Mouse (Mus musculus) forebrain, embryonic 13.5 days (tissue): ENCODE results near the gene Smurf1. TPM values are rescaled to one million over a fixed set of nuclear protein-coding genes. Genes with fewer than 3 reads are reported as not detected.

Experiments used
- ATAC-seq: fragments of 200-750 bp; cut with Nextera tagmentation; 2 replicates; pipeline ENCODE4 v1.8.0; 2017
- H3K27ac ChIP-seq: fragments of 300-500 bp; sonication (generic); 2 replicates; pipeline ENCODE4 v1.5.1; 2015; ENCODE audit warnings: inconsistent platforms, mild to moderate bottlenecking, moderate library complexity
- H3K27me3 ChIP-seq: fragments of 300-500 bp; sonication (generic); 2 replicates; pipeline ENCODE4 v1.6.1; 2015; ENCODE audit warnings: mild to moderate bottlenecking, inconsistent platforms
- H3K36me3 ChIP-seq: fragments of 300-500 bp; sonication (generic); 2 replicates; pipeline ENCODE4 v1.6.1; 2015; ENCODE audit warnings: mild to moderate bottlenecking, inconsistent platforms; ENCODE audit not compliant: poor library complexity, severe bottlenecking
- H3K4me1 ChIP-seq: fragments of 300-500 bp; sonication (generic); 2 replicates; pipeline ENCODE4 v1.6.1; 2015; ENCODE audit warnings: inconsistent platforms
- H3K4me2 ChIP-seq: fragments of 300-500 bp; sonication (generic); 2 replicates; pipeline ENCODE4 v1.6.1; 2015; ENCODE audit warnings: inconsistent platforms, mild to moderate bottlenecking, moderate library complexity
- H3K4me3 ChIP-seq: fragments of 300-500 bp; sonication (generic); 2 replicates; pipeline ENCODE4 v1.5.1; 2015; ENCODE audit warnings: mild to moderate bottlenecking, inconsistent platforms
- H3K9ac ChIP-seq: fragments of 300-500 bp; sonication (generic); 2 replicates; pipeline ENCODE4 v1.6.1; 2015; ENCODE audit warnings: mild to moderate bottlenecking, inconsistent platforms
- H3K9me3 ChIP-seq: fragments of 300-500 bp; sonication (generic); replicated peaks from 2 replicates; pipeline ENCODE4 v1.6.1; 2016; ENCODE audit warnings: inconsistent platforms
- WGBS: fragments of 180-500 bp; shearing (Covaris S2); methylation state at CpG from one replicate; pipeline ENCODE4 v1.1.7; 2015; 5-methylcytosine and 5-hydroxymethylcytosine counted together
- microRNA-seq: library from miRNA; unstranded; fragments of <30 nt; microRNA quantifications from one replicate; pipeline ENCODE4, GENCODE M21; 2016
- polyA plus RNA-seq: library from polyadenylated mRNA; unstranded; fragments of >200 nt; fragmentation: Nextera tagmentation; extraction: Ambion mirVana; gene quantifications from 2 replicates; pipeline ENCODE4 v1.2.1, GENCODE M21; 2015

The Smurf1 gene
- polyA plus RNA-seq, 1 experiment from 2014 or later: 16.8 TPM

GRCm38 (mm10) chr5:144853931-144854330 is 111.7 kb downstream of the Smurf1 start:
- ATAC-seq: no peak
- H3K4me1 ChIP-seq: no peaks in the 10 kb centered on the region
- peaks cover 96% of the 10 kb centered on the region for H3K36me3 ChIP-seq
- no peaks in the 10 kb centered on the region for H3K9me3 ChIP-seq
- no peak overlapping the region for H3K27ac ChIP-seq
- H3K4me2 ChIP-seq: no peak overlapping the region
- no peak overlapping the region for H3K4me3 ChIP-seq
- WGBS: 90% methylated on average over 5 of the region's 5 CpGs
- no peak overlapping the region for H3K9ac ChIP-seq
- no peaks in the 10 kb centered on the region for H3K27me3 ChIP-seq

GRCm38 (mm10) chr5:144851820-144852219 is 113.8 kb downstream of the Smurf1 start:
- H3K36me3 ChIP-seq: peaks cover 97% of the 10 kb centered on the region
- no peak for ATAC-seq
- 95% methylated on average over 3 of the region's 3 CpGs for WGBS

GRCm38 (mm10) chr5:144849932-144850331 is 115.7 kb downstream of the Smurf1 start:
- no peaks in the 10 kb centered on the region for H3K4me1 ChIP-seq
- H3K4me2 ChIP-seq: no peak overlapping the region
- no peak overlapping the region for H3K27ac ChIP-seq
- H3K27me3 ChIP-seq: no peaks in the 10 kb centered on the region
- H3K9ac ChIP-seq: no peak overlapping the region
- 94% methylated on average over 10 of the region's 10 CpGs for WGBS
- H3K4me3 ChIP-seq: no peak overlapping the region
- H3K36me3 ChIP-seq: peaks cover 100% of the 10 kb centered on the region
- no peaks in the 10 kb centered on the region for H3K9me3 ChIP-seq
- no peak for ATAC-seq

More at GRCm38 (mm10) chr5:144851820-144852219, 113.8 kb downstream of the Smurf1 start:
- no peak overlapping the region for H3K9ac ChIP-seq
- H3K4me3 ChIP-seq: no peak overlapping the region
- H3K4me1 ChIP-seq: no peaks in the 10 kb centered on the region
- no peaks in the 10 kb centered on the region for H3K27me3 ChIP-seq
- no peaks in the 10 kb centered on the region for H3K9me3 ChIP-seq
- H3K27ac ChIP-seq: no peak overlapping the region
- no peak overlapping the region for H3K4me2 ChIP-seq

- Histone ChIP-seq H3K4me2 (no peak overlapping the region), H3K4me1 (no peaks in the 10 kb centered on the region), H3K9ac (no peak overlapping the region), H3K27me3 (no peaks in the 10 kb centered on the region), H3K27ac (no peak overlapping the region), H3K9me3 (no peaks in the 10 kb centered on the region), H3K4me3 (no peak overlapping the region), H3K36me3 (peaks cover 100% of the 10 kb centered on the region)
- 68% methylated on average over 5 of the region's 5 CpGs for WGBS
- no peak for ATAC-seq
Observed at GRCm38 (mm10) chr5:144848735-144849134, 116.9 kb downstream of the Smurf1 start.

GRCm38 (mm10) chr5:144845352-144845751 is 120.3 kb downstream of the Smurf1 start:
- 97% methylated on average over 20 of the region's 20 CpGs for WGBS
- H3K27me3 ChIP-seq: no peaks in the 10 kb centered on the region
- H3K9me3 ChIP-seq: no peaks in the 10 kb centered on the region
- no peak overlapping the region for H3K4me3 ChIP-seq
- no peak overlapping the region for H3K9ac ChIP-seq
- no peaks in the 10 kb centered on the region for H3K4me1 ChIP-seq
- ATAC-seq: no peak
- no peak overlapping the region for H3K27ac ChIP-seq
- no peak overlapping the region for H3K4me2 ChIP-seq
- H3K36me3 ChIP-seq: peaks cover 100% of the 10 kb centered on the region

GRCm38 (mm10) chr5:144836100-144836499 is 129.5 kb downstream of the Smurf1 start:
- no peak for ATAC-seq
- Histone ChIP-seq H3K9ac (no peak overlapping the region), H3K36me3 (peaks cover 100% of the 10 kb centered on the region), H3K27ac (no peak overlapping the region), H3K9me3 (no peaks in the 10 kb centered on the region), H3K4me3 (no peak overlapping the region), H3K4me2 (no peak overlapping the region), H3K27me3 (no peaks in the 10 kb centered on the region), H3K4me1 (no peaks in the 10 kb centered on the region)
- 93% methylated on average over 3 of the region's 3 CpGs for WGBS

DNA sequence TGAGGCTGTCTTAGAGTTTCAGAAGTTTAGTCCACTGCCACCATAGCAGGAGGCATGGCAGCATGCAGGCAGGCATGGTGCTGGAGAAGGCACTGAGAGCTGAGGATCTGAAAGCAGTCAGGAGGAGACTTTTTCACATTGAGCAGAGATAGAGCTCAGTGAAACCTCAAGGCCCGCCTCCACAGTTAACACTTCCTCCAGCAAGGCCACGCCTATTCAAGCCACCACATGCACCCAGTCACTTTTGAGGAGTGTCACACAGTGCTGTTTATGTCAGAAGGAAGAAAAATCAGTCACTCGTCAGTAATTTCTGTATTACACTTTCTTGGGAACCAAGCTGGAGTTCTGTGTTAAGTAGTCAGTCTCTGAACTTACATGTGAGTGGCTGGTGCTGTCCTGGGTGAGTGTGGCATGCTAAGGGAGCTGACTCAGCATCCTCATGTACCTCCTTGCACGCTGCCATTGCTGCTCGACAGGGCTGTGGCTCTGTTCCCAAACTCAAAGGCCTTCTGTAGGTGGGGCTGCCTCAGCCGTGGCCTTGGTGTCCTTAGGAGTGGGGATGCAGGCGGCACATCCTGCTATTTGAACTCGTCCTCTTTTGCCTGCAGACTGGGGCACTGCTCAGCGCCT is 133.7 kb downstream of the Smurf1 start:
- no peak overlapping the region for H3K4me3 ChIP-seq
- ATAC-seq: no peak

GRCm38 (mm10) chr5:144829631-144830030 is 136.0 kb downstream of the Smurf1 start:
- Histone ChIP-seq H3K4me3 (no peak overlapping the region), H3K9me3 (no peaks in the 10 kb centered on the region), H3K27ac (no peak overlapping the region), H3K4me1 (no peaks in the 10 kb centered on the region), H3K9ac (no peak overlapping the region), H3K36me3 (peaks cover 100% of the 10 kb centered on the region), H3K27me3 (no peaks in the 10 kb centered on the region), H3K4me2 (no peak overlapping the region)
- ATAC-seq: no peak
- over 99% methylated on average over 4 of the region's 4 CpGs for WGBS

More for the DNA sequence above, 133.7 kb downstream of the Smurf1 start:
- no peaks in the 10 kb centered on the region for H3K9me3 ChIP-seq
- no peaks in the 10 kb centered on the region for H3K27me3 ChIP-seq
- no peak overlapping the region for H3K27ac ChIP-seq
- H3K36me3 ChIP-seq: peaks cover 100% of the 10 kb centered on the region
- 91% methylated on average over 9 of the region's 9 CpGs for WGBS
- no peaks in the 10 kb centered on the region for H3K4me1 ChIP-seq
- no peak overlapping the region for H3K4me2 ChIP-seq
- no peak overlapping the region for H3K9ac ChIP-seq

GRCm38 (mm10) chr5:144828365-144829102 is 137.1 kb downstream of the Smurf1 start:
- 96% methylated on average over 20 of the region's 20 CpGs for WGBS
- Histone ChIP-seq H3K4me1 (no peaks in the 10 kb centered on the region), H3K9me3 (no peaks in the 10 kb centered on the region), H3K27ac (no peak overlapping the region), H3K4me3 (no peak overlapping the region), H3K36me3 (peaks cover 100% of the 10 kb centered on the region), H3K27me3 (no peaks in the 10 kb centered on the region), H3K4me2 (no peak overlapping the region), H3K9ac (no peak overlapping the region)
- ATAC-seq: no peak

Small RNAs within 50 kb of the gene (microRNA-seq; reads per million reads assigned to microRNA genes)
- 0.80 reads per million for gene Mir7039

Other genes with a start within 250 kb of the Smurf1 start
- gene Tmem130, start 204.0 kb downstream of the Smurf1 start, polyA plus RNA-seq: 79.2 and 94.8 TPM in 2 replicates
- 80.9 and 82.1 TPM in 2 replicates for gene Trrap, start 198.1 kb downstream of the Smurf1 start, polyA plus RNA-seq
- gene Gm4871, start 66.9 kb upstream of the Smurf1 start, polyA plus RNA-seq: not detected in 2 replicates
- not detected in 2 replicates for gene 1700018F24Rik, start 77.1 kb upstream of the Smurf1 start, polyA plus RNA-seq
- 207 and 209 TPM in 2 replicates for gene Arpc1a, start 118.0 kb upstream of the Smurf1 start, polyA plus RNA-seq
- gene Kpna7, start 118.2 kb upstream of the Smurf1 start, polyA plus RNA-seq: not detected in 2 replicates
- 55.9 and 58.1 TPM in 2 replicates for gene Arpc1b, start 148.4 kb upstream of the Smurf1 start, polyA plus RNA-seq
- 139 and 157 TPM in 2 replicates for gene Pdap1, start 174.4 kb upstream of the Smurf1 start, polyA plus RNA-seq
- gene Bud31, start 174.5 kb upstream of the Smurf1 start, polyA plus RNA-seq: 247 and 259 TPM in 2 replicates
- 20.0 and 21.6 TPM in 2 replicates for gene Ptcd1, start 201.3 kb upstream of the Smurf1 start, polyA plus RNA-seq
- gene Cpsf4, start 201.4 kb upstream of the Smurf1 start, polyA plus RNA-seq: 64.0 and 69.6 TPM in 2 replicates
- 672 and 745 TPM in 2 replicates for gene Atp5j2, start 226.2 kb upstream of the Smurf1 start, polyA plus RNA-seq
- 11.9 and 13.1 TPM in 2 replicates for gene Zkscan14, start 236.0 kb upstream of the Smurf1 start, polyA plus RNA-seq
- 16.6 and 18.0 TPM in 2 replicates for gene Zkscan5, start 238.7 kb upstream of the Smurf1 start, polyA plus RNA-seq